Mouse (Mus musculus): ENCODE data around the gene Ccl9. TPM values are rescaled to one million over a fixed set of nuclear protein-coding genes. Genes with fewer than 3 reads are reported as not detected.

The Ccl9 gene
- polyA plus RNA-seq, 1 experiment from 2014 or later: 4.1 TPM

DNA sequence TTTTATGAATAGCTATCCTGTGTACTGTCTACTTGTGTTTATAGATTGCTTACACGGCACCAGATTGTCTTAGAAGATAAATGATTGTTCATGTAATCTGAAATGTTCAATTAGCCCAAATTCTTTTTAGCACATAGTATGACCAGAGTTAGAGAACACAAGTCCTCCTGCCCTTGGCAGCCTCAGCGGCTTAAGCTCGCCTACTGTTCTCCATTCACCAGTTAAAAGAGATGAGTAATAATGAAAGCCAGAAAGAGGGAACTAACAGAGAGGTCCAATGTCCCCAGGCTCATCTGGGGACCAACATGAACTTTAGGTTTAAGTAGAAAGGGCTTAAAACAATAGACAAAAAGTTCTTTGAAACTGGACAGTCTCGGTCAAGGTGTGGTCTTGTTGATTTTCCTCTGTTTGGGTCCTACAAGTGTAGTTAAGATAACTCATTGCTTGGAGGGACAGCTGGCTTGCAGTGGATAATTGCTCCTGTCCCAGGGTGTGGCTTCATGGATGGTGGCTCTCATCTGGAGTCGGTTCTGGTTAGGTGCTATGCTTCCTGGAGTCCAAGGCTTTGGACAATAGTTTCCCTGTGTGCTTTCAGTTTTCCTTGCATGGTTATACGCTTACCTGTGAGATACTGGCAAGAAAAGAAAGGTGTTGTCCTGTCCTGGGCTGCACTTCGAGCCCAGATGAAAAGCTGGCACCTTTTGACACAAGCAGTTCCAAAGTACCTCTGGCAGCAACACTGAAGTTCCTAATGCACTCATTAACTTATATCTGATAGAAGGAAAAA, 17.4 kb upstream of the Ccl9 start:
- DNase-seq (ENCODE audit: low spot score): no peak
- no peak for TF ChIP-seq CTCF (IDR thresholded peaks at IDR 0.05; ENCODE audit: low read depth)
- WGBS: 70% methylated on average over 7 of the region's 7 CpGs

DNA sequence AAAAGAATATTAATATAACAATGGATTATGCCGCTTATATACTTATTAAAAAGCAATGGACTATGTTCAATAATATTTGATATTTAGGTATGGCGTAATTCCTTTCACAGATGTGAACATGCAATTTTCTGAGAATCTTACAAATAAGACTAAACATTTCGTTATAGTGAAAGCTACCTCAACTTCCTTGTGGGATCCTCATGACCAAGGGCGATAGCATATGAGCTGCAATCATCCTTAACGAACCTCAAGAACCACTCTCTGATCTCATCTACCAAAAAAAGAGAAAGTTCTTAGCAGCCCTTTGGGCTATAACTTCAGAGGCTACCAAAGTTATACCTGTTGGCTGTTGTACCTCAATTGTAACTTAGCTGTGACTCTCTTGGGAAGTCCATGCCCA, 15.0 kb upstream of the Ccl9 start:
- Histone ChIP-seq H3K4me2 (ENCODE audit: low read length) (no peak overlapping the region), H3K27me3 (ENCODE audit: insufficient read depth, low read length) (no peaks in the 10 kb centered on the region), H3K27ac (no peak overlapping the region), H3K4me1 (replicated peaks; ENCODE audit: insufficient read depth, low read length) (no peaks in the 10 kb centered on the region), H3K9ac (ENCODE audit: low read depth, low read length) (no peak overlapping the region), H3K9me3 (replicated peaks; ENCODE audit: low read length) (no peaks in the 10 kb centered on the region), H3K36me3 (ENCODE audit: insufficient read depth, low read length) (no peaks in the 10 kb centered on the region), H3K4me3 (replicated peaks; ENCODE audit: low read depth, low read length) (no peak overlapping the region)
- WGBS: 87% methylated on average over 5 of the region's 5 CpGs
- ATAC-seq (replicated peaks; ENCODE audit: low FRiP score, low read depth) (no peak), DNase-seq (ENCODE audit: low spot score) (no peak)
- no peak for TF ChIP-seq CTCF (IDR thresholded peaks at IDR 0.05; ENCODE audit: low read depth)

More for the DNA sequence above, 17.4 kb upstream of the Ccl9 start:
- Histone ChIP-seq H3K4me3 (replicated peaks; ENCODE audit: low read depth, low read length) (no peak overlapping the region), H3K27ac (no peak overlapping the region), H3K36me3 (ENCODE audit: insufficient read depth, low read length) (no peaks in the 10 kb centered on the region), H3K9ac (ENCODE audit: low read depth, low read length) (no peak overlapping the region), H3K4me2 (ENCODE audit: low read length) (no peak overlapping the region), H3K9me3 (replicated peaks; ENCODE audit: low read length) (no peaks in the 10 kb centered on the region), H3K4me1 (replicated peaks; ENCODE audit: insufficient read depth, low read length) (no peaks in the 10 kb centered on the region), H3K27me3 (ENCODE audit: insufficient read depth, low read length) (no peaks in the 10 kb centered on the region)
- ATAC-seq (replicated peaks; ENCODE audit: low FRiP score, low read depth): no peak

DNA sequence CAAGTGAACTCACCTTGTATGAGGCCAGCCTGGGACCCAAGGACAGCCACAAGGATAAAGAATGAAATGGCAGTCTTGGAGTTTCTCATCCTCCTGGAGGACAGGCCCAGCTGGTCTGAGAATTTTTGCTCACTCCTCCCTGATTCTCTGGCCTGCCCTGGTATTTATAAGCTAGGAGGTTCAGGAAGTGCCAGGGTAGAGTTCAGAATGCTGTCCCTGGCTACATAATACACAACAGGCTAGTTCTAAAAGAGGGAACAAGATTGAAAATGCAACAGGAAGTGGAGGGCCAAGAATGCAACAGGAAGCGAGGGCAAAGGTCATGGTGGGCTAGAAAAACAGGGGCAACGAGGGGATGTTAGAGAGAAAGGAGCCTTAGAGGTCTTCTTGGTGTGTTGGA, 14.4 kb upstream of the Ccl9 start, which contains the start of gene Ccl6:
Ccl6 (minus strand) TSS at position 235 of the 400 bp plus-strand sequence.
- Histone ChIP-seq H3K27ac (no peak within 1 kb of the TSS), H3K4me3 (replicated peaks; ENCODE audit: low read depth, low read length) (no peak within 1 kb of the TSS), H3K9ac (ENCODE audit: low read depth, low read length) (no peak within 1 kb of the TSS), H3K4me1 (replicated peaks; ENCODE audit: insufficient read depth, low read length) (no peaks in the 10 kb centered on the region), H3K9me3 (replicated peaks; ENCODE audit: low read length) (no peaks in the 10 kb centered on the region), H3K4me2 (ENCODE audit: low read length) (no peak within 1 kb of the TSS), H3K36me3 (ENCODE audit: insufficient read depth, low read length) (no peaks in the 10 kb centered on the region), H3K27me3 (ENCODE audit: insufficient read depth, low read length) (no peaks in the 10 kb centered on the region)
- TF ChIP-seq CTCF (IDR thresholded peaks at IDR 0.05; ENCODE audit: low read depth): no peak
- ATAC-seq (replicated peaks; ENCODE audit: low FRiP score, low read depth): no peak
- WGBS: 51% methylated on average over 2 of the region's 2 CpGs
- peak; percentile 12 for DNase-seq (ENCODE audit: low spot score)

DNA sequence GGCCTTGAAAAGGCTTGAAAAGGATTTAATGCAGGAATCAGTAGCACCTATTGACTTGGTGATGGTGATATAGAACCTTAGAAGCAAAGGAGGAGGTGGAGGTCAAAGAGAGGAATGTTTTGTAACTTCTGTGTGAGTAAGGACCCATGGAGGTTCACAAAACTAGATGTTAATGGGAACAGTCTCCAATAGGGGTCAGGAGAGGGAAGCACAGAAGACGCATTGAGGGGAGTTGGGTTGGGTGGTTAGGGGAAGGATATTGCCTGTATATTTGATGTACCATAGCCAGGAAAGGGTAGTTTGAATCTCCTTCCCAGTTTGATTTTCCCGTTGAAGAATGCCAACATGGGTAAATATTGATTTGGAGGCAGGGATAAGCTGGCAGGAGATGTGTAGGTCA, 5.8 kb upstream of the Ccl9 start:
- 85% methylated on average over 2 of the region's 2 CpGs for WGBS
- Histone ChIP-seq H3K4me2 (ENCODE audit: low read length) (no peak overlapping the region), H3K9ac (ENCODE audit: low read depth, low read length) (no peak overlapping the region), H3K9me3 (replicated peaks; ENCODE audit: low read length) (no peaks in the 10 kb centered on the region), H3K4me1 (replicated peaks; ENCODE audit: insufficient read depth, low read length) (no peaks in the 10 kb centered on the region), H3K36me3 (ENCODE audit: insufficient read depth, low read length) (no peaks in the 10 kb centered on the region), H3K4me3 (replicated peaks; ENCODE audit: low read depth, low read length) (no peak overlapping the region), H3K27ac (no peak overlapping the region), H3K27me3 (ENCODE audit: insufficient read depth, low read length) (no peaks in the 10 kb centered on the region)
- peak; percentile 7; the same call in 1 of the 2 replicates for TF ChIP-seq CTCF (IDR thresholded peaks at IDR 0.05; ENCODE audit: low read depth)
- DNase-seq (ENCODE audit: low spot score): no peak
- ATAC-seq (replicated peaks; ENCODE audit: low FRiP score, low read depth): no peak

DNA sequence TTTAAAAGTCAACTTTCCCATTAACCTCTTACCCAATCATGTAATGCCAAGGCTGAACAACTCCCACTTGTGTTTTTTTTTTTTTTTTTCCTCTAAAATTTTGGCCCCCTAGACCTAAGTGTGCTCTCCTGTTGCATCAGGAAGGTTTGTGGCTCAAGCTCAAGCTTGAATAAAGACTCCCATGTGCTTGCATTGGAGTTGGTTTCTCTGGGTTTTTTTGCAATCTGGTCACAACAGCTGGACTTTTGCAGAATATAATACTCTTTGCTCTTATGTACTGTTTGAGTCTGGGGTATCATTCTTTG, 5.0 kb upstream of the Ccl9 start:
- DNase-seq (ENCODE audit: low spot score) (no peak), ATAC-seq (replicated peaks; ENCODE audit: low FRiP score, low read depth) (no peak)
- H3K4me1 ChIP-seq (replicated peaks; ENCODE audit: insufficient read depth, low read length): no peaks in the 10 kb centered on the region
- no peaks in the 10 kb centered on the region for H3K9me3 ChIP-seq (replicated peaks; ENCODE audit: low read length)
- no peak for TF ChIP-seq CTCF (IDR thresholded peaks at IDR 0.05; ENCODE audit: low read depth)
- no peak overlapping the region for H3K4me3 ChIP-seq (replicated peaks; ENCODE audit: low read depth, low read length)
- no peaks in the 10 kb centered on the region for H3K27me3 ChIP-seq (ENCODE audit: insufficient read depth, low read length)
- H3K36me3 ChIP-seq (ENCODE audit: insufficient read depth, low read length): no peaks in the 10 kb centered on the region
- no peak overlapping the region for H3K27ac ChIP-seq
- H3K9ac ChIP-seq (ENCODE audit: low read depth, low read length): no peak overlapping the region
- H3K4me2 ChIP-seq (ENCODE audit: low read length): no peak overlapping the region

DNA sequence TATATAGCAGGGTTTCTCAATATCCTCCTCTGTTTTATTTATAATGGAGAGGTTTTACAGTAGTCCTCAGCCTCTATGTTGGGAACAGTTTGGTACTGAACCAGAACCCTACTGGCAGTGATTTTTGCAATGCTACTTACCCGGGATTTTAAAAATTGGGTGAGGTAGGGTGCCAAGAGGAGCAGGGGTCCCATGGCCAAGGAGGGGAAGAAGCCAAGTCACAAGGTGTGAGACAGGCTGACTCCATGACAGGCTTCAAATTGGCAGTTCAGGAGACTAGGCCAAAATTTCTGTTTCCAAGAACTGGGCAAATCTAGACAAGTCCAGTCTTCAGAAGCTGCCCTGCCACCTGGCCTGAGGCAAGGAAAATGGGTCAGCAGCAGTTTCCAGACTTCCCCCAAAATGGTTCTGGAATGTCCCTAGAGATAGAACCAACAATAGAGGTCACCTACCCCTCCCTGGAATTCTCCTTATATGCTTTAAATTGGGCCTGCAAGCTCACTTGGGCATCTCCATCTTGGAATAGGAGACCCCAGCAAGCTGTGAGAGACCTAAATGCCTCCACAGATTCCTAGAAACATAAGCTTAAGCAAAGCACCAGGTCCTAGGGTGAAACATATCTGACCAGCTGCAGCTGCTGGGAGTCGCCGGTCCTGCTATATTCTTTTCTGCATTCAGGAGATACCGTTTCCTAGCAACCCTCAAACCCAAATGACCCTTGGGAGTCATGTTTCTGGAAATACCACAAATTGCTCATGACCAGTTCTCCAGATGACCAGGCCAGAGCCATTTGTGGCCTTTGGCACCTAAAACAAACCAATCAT, 4.4 kb upstream of the Ccl9 start:
- no peaks in the 10 kb centered on the region for H3K4me1 ChIP-seq (replicated peaks; ENCODE audit: insufficient read depth, low read length)
- no peak overlapping the region for H3K9ac ChIP-seq (ENCODE audit: low read depth, low read length)
- H3K9me3 ChIP-seq (replicated peaks; ENCODE audit: low read length): no peaks in the 10 kb centered on the region
- no peaks in the 10 kb centered on the region for H3K27me3 ChIP-seq (ENCODE audit: insufficient read depth, low read length)
- DNase-seq (ENCODE audit: low spot score) (peak; percentile 64), ATAC-seq (replicated peaks; ENCODE audit: low FRiP score, low read depth) (no peak)
- 32% methylated on average over 4 of the region's 4 CpGs for WGBS
- H3K4me2 ChIP-seq (ENCODE audit: low read length): no peak overlapping the region
- TF ChIP-seq CTCF (IDR thresholded peaks at IDR 0.05; ENCODE audit: low read depth): no peak
- 0 out of 2 replicates have a peak overlapping the region, but pooled peaks have one; percentile 8 for H3K27ac ChIP-seq
- H3K36me3 ChIP-seq (ENCODE audit: insufficient read depth, low read length): no peaks in the 10 kb centered on the region
- H3K4me3 ChIP-seq (replicated peaks; ENCODE audit: low read depth, low read length): no peak overlapping the region

Measured in kidney, postnatal 0 days (tissue).